Mouse (Mus musculus): ENCODE data around the gene Elavl1. TPM values are rescaled to one million over a fixed set of nuclear protein-coding genes. Genes with fewer than 3 reads are reported as not detected.
"Not testable (repeated sequence)": the region's sequence is repeated elsewhere in the genome, so short reads cannot be mapped to it uniquely, and the experiment has no call there.

Elavl1 gene
- total RNA-seq, 2 experiments from 2014 or later: 74.1 to 77.4 TPM

- intact Hi-C loops (cut with DNase I): no loop called here
- DNase-seq (ENCODE audit: extremely low spot score in 1 of 2, low spot score in 2 of 2): peak; percentile 96 to 97
- TF ChIP-seq CTCF (IDR thresholded peaks at IDR 0.05): no peak
- Histone ChIP-seq H3K27ac (peak within 1 kb of the TSS; percentile 90), H3K4me3 (peak within 1 kb of the TSS; percentile 78)
These were observed 49.7 kb downstream of the Elavl1 start, which contains the start of gene Timm44 for GRCm38 (mm10) chr8:4275275-4276110. Gene Timm44 (minus strand): TSS chr8:4275913.

DNA sequence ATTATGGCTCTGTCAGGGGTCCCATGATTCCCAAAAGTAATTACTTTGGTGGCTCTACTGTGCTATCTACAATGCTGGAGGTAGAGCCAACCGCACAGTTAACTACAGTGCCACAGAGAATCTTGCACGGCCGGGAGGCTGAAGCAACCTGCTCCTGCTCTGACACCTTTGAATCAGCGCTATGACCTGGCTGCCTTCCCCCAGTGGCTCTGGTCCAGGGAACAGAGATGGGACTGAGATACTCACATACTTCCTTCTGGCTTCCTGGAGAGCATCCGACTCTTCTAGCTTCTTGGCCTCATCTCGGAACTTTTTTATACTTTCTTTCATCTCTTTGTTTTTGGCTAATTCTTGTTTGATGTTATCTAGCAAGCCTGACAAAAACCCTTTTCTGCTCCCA, 55.6 kb downstream of the Elavl1 start:
- intact Hi-C loops (cut with DNase I): no loop called here
- DNase-seq (ENCODE audit: extremely low spot score in 1 of 2, low spot score in 2 of 2): no peak
- Histone ChIP-seq H3K27ac (no peak overlapping the region), H3K4me3 (no peak overlapping the region)
- TF ChIP-seq CTCF (IDR thresholded peaks at IDR 0.05): no peak

DNA sequence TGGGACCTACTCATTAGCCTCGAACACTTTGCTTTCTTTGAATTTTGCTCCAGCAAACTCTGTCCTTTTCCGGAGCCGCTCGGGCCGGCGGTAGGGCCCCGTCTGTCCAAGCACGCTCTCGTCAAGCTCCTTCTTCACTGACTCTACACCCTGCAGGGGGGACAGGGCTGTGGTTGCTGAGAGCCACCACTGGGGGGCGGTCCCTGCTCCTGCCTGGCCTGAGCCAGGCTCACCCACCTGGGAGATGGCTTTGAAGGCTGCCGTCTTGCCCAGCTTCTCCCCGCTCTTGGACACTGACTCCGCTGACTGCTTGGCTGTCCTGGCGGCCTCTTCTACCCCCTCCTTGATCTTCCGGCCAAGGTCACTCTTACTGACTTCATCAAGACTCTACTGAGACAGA, 57.6 kb downstream of the Elavl1 start:
- peak; percentile 54 for TF ChIP-seq CTCF (IDR thresholded peaks at IDR 0.05)
- Histone ChIP-seq H3K27ac (no peak overlapping the region), H3K4me3 (no peak overlapping the region)
- no peak for DNase-seq (ENCODE audit: extremely low spot score in 1 of 2, low spot score in 2 of 2)
- intact Hi-C loops (cut with DNase I): no loop called here

DNA sequence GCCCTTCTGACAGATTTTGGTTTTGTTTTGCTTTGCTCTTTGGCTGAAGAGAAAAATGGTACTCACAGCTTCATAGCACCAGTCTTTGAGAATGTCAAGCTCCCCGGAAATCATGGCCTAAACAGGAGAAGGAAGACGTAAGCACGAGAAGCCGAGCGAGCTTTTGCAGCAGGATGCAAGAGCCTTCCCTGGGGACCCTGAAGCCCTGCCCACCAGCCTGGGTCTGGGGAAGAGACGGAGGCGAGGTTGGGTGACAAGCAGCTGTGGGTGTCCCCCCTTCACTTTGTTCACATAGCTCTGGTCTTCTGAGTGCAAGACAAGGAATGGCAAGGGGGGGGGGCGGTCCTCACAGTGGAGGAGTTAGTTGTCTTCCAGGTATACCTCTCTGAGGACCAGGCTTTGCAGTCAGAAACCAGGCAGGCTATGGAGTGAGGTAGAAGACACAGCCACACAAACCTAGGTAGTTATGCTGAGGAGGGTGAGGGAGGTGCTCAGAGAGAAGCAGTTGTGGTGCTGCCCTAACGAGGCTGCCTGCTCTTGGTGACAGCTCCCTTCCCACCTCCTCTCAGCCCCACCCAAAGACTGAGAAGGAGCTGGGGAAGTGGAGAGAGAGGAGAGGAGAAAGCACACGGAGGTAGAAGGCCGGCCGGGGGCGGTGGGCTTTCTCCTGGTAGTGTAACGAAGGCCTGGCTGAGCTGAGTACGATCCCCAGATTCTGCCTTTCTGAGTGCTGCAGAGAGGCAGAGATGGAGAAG, 59.9 kb downstream of the Elavl1 start:
- no peak for DNase-seq (ENCODE audit: extremely low spot score in 1 of 2, low spot score in 2 of 2)
- TF ChIP-seq CTCF (IDR thresholded peaks at IDR 0.05): no peak
- H3K27ac ChIP-seq: peak overlapping the region; percentile 59
- intact Hi-C loops (cut with DNase I): no loop called here
- no peak overlapping the region for H3K4me3 ChIP-seq

DNA sequence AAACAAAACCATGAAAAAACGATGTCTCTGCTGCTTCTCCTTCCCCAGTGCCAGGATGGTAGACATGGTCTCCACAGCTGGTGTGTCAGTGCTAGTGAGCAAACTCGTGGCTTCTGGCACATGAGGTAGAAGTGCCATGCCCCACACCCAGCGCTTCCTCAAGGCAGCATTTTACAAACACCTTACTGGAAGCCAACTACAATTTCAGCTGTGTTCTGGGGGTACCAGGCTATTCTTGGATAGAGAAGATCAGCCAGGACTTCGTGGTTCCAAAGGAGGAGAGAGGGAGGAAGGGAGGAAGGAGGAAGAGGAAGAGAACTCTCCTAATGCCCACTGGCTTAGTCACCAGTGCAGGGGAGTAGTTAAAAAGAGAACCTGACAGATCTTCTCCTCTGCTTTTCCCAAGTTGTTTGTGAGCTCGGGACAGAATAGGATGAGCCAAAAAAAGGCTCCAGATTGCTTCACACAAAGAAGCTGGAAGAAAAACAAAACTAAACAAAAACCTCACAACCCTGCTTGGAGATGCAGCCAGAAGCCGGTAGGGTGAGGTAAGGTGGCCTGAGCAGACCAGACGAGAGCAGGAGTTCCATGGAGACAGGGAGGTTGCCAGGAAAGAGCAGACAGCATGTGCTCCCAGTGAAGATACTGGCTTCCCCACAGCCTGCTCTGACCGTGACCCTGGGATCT, 62.0 kb downstream of the Elavl1 start:
- no peak overlapping the region for H3K4me3 ChIP-seq
- DNase-seq (ENCODE audit: extremely low spot score in 1 of 2, low spot score in 2 of 2): no peak
- H3K27ac ChIP-seq: peak overlapping the region; percentile 79
- no peak for TF ChIP-seq CTCF (IDR thresholded peaks at IDR 0.05)
- intact Hi-C loops (cut with DNase I): no loop called here

DNA sequence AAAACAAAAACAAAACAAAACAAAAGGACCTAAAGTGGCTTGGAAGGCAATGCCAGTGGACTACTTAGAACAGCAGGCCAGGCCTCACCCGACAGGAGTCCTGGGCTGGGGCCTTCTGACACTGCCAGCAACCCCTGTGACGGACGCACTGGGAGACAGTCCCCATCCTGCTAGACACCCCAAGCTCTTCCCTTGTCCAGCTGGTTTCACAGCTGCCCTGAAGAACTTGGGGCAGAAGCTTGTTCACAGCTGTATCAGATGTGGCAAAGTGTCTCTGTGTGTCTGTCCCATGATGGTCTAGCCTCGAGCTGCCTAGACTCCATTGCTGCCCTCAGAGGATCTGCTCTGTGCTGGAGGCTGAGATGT, 65.4 kb downstream of the Elavl1 start:
- no peak for DNase-seq (ENCODE audit: extremely low spot score in 1 of 2, low spot score in 2 of 2)
- TF ChIP-seq CTCF (IDR thresholded peaks at IDR 0.05): no peak
- H3K27ac ChIP-seq: peak overlapping the region; percentile 95
- H3K4me3 ChIP-seq: no peak overlapping the region; the same call in 1 of the 2 replicates
- intact Hi-C loops (cut with DNase I): loop anchor here (5.0 kb wide), 2 partner anchors 92 to 117 kb away; partner anchors contain the start of gene Evi5l

GRCm38 (mm10) chr8:4259125-4259804, 65.9 kb downstream of the Elavl1 start, which contains the start of gene Ctxn1:
Gene Ctxn1 (minus strand): TSS chr8:4259274.
- peak; percentile 94 to 95 for DNase-seq (ENCODE audit: extremely low spot score in 1 of 2, low spot score in 2 of 2)
- TF ChIP-seq CTCF (IDR thresholded peaks at IDR 0.05): no peak

GRCm38 (mm10) chr8:4258678-4259077, 66.5 kb downstream of the Elavl1 start:
- DNase-seq (ENCODE audit: extremely low spot score in 1 of 2, low spot score in 2 of 2): peak; percentile 52 to 57
- Histone ChIP-seq H3K4me3 (peak overlapping the region; percentile 83), H3K27ac (peak overlapping the region; percentile 95)
- no peak for TF ChIP-seq CTCF (IDR thresholded peaks at IDR 0.05)
- intact Hi-C loops (cut with DNase I): loop anchor here (5.0 kb wide), 2 partner anchors 91 to 116 kb away; partner anchors contain the start of gene Evi5l

More at GRCm38 (mm10) chr8:4259125-4259804, 65.9 kb downstream of the Elavl1 start, which contains the start of gene Ctxn1:
- Histone ChIP-seq H3K27ac (peak within 1 kb of the TSS; percentile 95), H3K4me3 (peak within 1 kb of the TSS; percentile 83)
- intact Hi-C loops (cut with DNase I): loop anchor here (5.0 kb wide), 2 partner anchors 92 to 117 kb away; partner anchors contain the start of gene Evi5l

DNA sequence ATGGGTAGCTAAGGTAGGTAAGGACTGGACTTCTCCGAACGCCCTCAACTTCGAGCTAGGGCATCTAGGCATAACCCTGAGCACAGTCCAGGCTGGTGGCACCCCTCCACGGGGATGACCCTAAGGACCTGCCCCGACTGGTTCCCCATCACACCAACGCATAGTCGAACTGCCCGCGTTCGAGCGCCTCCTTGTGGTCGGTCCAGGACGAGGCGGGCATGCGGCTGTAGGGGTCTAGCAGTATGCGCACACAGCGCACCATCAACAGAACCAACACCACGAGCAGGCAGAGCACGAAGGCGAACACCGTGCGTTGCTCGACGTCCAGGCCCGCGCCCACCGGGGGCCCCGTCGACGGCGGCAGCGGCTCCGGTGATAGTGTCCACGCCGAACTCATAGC, 67.0 kb downstream of the Elavl1 start:
- peak; percentile 91 for TF ChIP-seq CTCF (IDR thresholded peaks at IDR 0.05)
- peak overlapping the region; percentile 83 for H3K4me3 ChIP-seq
- peak; percentile 84 to 87 for DNase-seq (ENCODE audit: extremely low spot score in 1 of 2, low spot score in 2 of 2)
- H3K27ac ChIP-seq: peak overlapping the region; percentile 95
- intact Hi-C loops (cut with DNase I): loop anchor here (5.0 kb wide), 2 partner anchors 91 to 116 kb away; partner anchors contain the start of gene Evi5l

DNA sequence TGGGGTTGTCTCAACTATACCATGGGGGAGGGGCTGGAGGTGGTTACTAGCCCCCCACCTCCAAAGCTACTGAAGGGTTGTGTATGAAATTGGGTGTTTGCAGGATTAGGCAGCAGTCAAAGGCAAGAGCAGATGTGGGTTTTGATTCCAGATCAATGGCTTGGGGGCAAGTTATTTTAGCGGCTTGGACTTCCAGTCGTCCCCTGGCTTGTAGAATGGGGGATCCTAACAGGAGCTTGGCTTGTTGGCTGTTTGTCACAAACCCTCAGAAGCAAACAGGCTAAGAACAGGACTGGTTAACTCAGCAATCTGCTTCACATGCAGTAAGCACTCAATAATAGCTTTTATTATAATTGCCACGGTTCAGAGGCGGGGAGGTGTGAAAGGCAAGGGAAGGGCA, 67.9 kb downstream of the Elavl1 start:
- Histone ChIP-seq H3K4me3 (peak overlapping the region; percentile 83), H3K27ac (peak overlapping the region; percentile 95)
- TF ChIP-seq CTCF (IDR thresholded peaks at IDR 0.05): no peak
- DNase-seq (ENCODE audit: extremely low spot score in 1 of 2, low spot score in 2 of 2): no peak
- intact Hi-C loops (cut with DNase I): loop anchor here (5.0 kb wide), 2 partner anchors 90 to 115 kb away; partner anchors contain the start of gene Evi5l

GRCm38 (mm10) chr8:4256911-4257310, 68.3 kb downstream of the Elavl1 start:
- Histone ChIP-seq H3K4me3 (peak overlapping the region; percentile 83; the same call in 1 of the 2 replicates), H3K27ac (peak overlapping the region; percentile 95)
- peak; percentile 79 to 82 for DNase-seq (ENCODE audit: extremely low spot score in 1 of 2, low spot score in 2 of 2)
- intact Hi-C loops (cut with DNase I): loop anchor here (5.0 kb wide), 2 partner anchors 90 to 115 kb away; partner anchors contain the start of gene Evi5l
- TF ChIP-seq CTCF (IDR thresholded peaks at IDR 0.05): no peak

GRCm38 (mm10) chr8:4255471-4255870, 69.7 kb downstream of the Elavl1 start:
- intact Hi-C loops (cut with DNase I): loop anchor here (5.0 kb wide), 2 partner anchors 88 to 113 kb away; partner anchors contain the start of gene Evi5l
- peak overlapping the region; percentile 16; the same call in 1 of the 2 replicates for H3K27ac ChIP-seq
- not testable (repeated sequence) for DNase-seq (ENCODE audit: extremely low spot score in 1 of 2, low spot score in 2 of 2); H3K4me3 ChIP-seq

All from left cerebral cortex, adult 2 months (tissue).